Mouse (Mus musculus) embryonic facial prominence, embryonic 15.5 days (tissue): ENCODE data around the gene Aip. TPM values are rescaled to one million over a fixed set of nuclear protein-coding genes. Genes with fewer than 3 reads are reported as not detected.
"Not testable (repeated sequence)": the region's sequence is repeated elsewhere in the genome, so short reads cannot be mapped to it uniquely, and the experiment has no call there.

Source experiments
- ATAC-seq: fragments of 200-750 bp; cut with Nextera tagmentation; 2 replicates; pipeline ENCODE4 v1.8.0; 2017; ENCODE audit warnings: low read depth, moderate TSS enrichment; ENCODE audit not compliant: insufficient number of reproducible peaks, low FRiP score, low TSS enrichment
- H3K27ac ChIP-seq: fragments of 300-500 bp; sonication (generic); replicated peaks from 2 replicates; pipeline ENCODE4 v1.5.1; 2015; ENCODE audit warnings: mild to moderate bottlenecking, inconsistent platforms
- H3K27me3 ChIP-seq: fragments of 300-500 bp; sonication (generic); 2 replicates; pipeline ENCODE4 v1.6.1; 2015; ENCODE audit warnings: inconsistent platforms
- H3K36me3 ChIP-seq: fragments of 300-500 bp; sonication (generic); 2 replicates; pipeline ENCODE4 v1.6.1; 2015; ENCODE audit warnings: mild to moderate bottlenecking, inconsistent platforms
- H3K4me1 ChIP-seq: fragments of 300-500 bp; sonication (generic); 2 replicates; pipeline ENCODE4 v1.6.1; 2015; ENCODE audit warnings: inconsistent platforms
- H3K4me2 ChIP-seq: fragments of 300-500 bp; sonication (generic); replicated peaks from 2 replicates; pipeline ENCODE4 v1.6.1; 2015; ENCODE audit warnings: mild to moderate bottlenecking, inconsistent platforms
- H3K4me3 ChIP-seq: fragments of 300-500 bp; sonication (generic); replicated peaks from 2 replicates; pipeline ENCODE4 v1.5.1; 2015; ENCODE audit warnings: mild to moderate bottlenecking, inconsistent platforms
- H3K9ac ChIP-seq: fragments of 300-500 bp; sonication (generic); 2 replicates; pipeline ENCODE4 v1.6.1; 2015; ENCODE audit warnings: inconsistent platforms
- H3K9me3 ChIP-seq: fragments of 300-500 bp; sonication (generic); replicated peaks from 2 replicates; pipeline ENCODE4 v1.6.1; 2016; ENCODE audit warnings: inconsistent platforms
- WGBS: fragments of 180-500 bp; shearing (Covaris S2); methylation state at CpG from one replicate; pipeline ENCODE4 v1.1.7; 2015; 5-methylcytosine and 5-hydroxymethylcytosine counted together
- polyA plus RNA-seq: library from polyadenylated mRNA; unstranded; fragments of >200 nt; fragmentation: Nextera tagmentation; extraction: Ambion mirVana; gene quantifications from 2 replicates; pipeline ENCODE4 v1.2.1, GENCODE M21; 2015

Aip gene
- polyA plus RNA-seq, 1 experiment from 2014 or later: 98.5 TPM

DNA sequence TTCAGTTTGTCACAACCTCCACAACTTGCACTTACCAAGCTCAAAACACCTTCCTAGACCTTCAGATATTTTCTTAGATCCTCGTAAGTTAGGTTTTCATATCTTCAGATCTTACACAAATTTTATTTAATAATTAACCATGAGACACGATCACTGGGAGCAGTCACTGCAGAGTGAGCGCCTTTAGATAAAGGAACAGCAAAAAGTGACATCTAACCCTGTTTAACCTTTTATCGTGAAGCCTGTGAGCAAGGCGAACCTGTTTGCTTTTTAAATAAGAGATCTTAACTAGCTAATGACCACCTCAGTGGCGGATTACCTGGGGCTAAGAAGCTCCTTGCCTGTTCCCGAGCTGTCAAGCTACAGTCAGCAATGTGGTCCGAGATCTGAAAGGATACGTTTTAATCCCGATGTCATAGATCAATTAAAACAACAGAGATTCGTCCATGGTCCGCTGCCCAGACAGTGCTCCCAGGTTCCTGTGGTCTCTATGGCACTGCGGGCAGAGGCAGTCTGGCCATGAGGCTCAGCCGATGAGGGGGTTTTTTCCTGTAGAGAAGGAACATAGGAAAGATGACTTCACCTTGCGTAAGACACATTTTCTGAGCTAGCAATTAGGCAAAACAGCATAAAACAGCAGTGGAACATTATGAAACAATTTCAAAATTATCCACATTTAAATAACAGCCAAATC, 56.8 kb downstream of the Aip start:
- H3K4me1 ChIP-seq: no peaks in the 10 kb centered on the region
- no peaks in the 10 kb centered on the region for H3K27me3 ChIP-seq
- WGBS: 58% methylated on average over 15 of the region's 15 CpGs

DNA sequence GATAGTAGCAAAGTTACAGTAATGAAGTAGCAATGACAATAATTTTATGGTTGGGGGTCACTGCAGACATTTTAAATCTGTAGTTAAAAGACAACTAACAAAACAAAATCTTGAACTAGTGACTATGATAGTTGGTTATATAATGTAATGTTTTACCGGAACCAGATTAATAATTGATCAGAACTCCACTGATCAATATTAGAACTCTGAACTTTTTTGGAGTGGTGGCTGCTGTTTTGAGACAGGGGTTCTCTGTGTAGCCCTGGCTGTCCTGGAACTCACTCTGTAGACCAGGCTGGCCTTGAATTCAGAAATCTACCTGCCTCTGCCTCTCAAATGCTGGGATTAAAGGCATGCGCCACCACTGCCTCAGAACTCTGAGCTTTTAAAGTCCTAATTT, 57.4 kb downstream of the Aip start:
- not testable (repeated sequence) for ATAC-seq, H3K27me3 ChIP-seq, H3K4me1 ChIP-seq, H3K36me3 ChIP-seq, H3K9ac ChIP-seq, H3K4me2 ChIP-seq, H3K4me3 ChIP-seq, H3K27ac ChIP-seq, H3K9me3 ChIP-seq
- WGBS: 85% methylated on average over 2 of the region's 2 CpGs

More for the DNA sequence above, 56.8 kb downstream of the Aip start:
- no peaks in the 10 kb centered on the region for H3K9me3 ChIP-seq
- ATAC-seq: no peak
- H3K27ac ChIP-seq: no peak overlapping the region
- H3K36me3 ChIP-seq: no peaks in the 10 kb centered on the region
- no peak overlapping the region for H3K4me3 ChIP-seq
- H3K4me2 ChIP-seq: no peak overlapping the region
- H3K9ac ChIP-seq: no peak overlapping the region

DNA sequence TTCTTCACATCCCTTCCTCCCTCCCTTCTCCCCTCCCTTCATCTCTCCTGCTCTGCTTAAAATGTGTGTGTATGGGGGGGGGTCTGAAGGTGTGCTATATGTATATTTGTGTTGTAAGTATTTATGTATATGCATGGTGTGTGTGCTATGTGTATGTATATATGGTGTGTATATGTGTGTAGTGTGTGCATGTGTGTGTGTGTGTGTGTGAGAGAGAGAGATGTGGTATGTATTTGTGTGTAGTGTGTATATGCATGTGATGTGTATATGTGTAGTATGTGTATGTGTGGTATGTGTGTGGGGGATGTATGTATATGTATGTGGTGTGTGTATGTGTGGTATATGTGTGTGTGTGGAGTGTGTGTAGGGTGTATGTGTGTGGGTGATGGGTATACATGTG, 58.8 kb downstream of the Aip start:
- no peak overlapping the region for H3K4me2 ChIP-seq
- no peak overlapping the region for H3K27ac ChIP-seq
- no peaks in the 10 kb centered on the region for H3K4me1 ChIP-seq
- H3K36me3 ChIP-seq: no peaks in the 10 kb centered on the region
- H3K4me3 ChIP-seq: no peak overlapping the region
- no peak for ATAC-seq
- H3K9ac ChIP-seq: no peak overlapping the region
- no peaks in the 10 kb centered on the region for H3K9me3 ChIP-seq
- H3K27me3 ChIP-seq: no peaks in the 10 kb centered on the region

DNA sequence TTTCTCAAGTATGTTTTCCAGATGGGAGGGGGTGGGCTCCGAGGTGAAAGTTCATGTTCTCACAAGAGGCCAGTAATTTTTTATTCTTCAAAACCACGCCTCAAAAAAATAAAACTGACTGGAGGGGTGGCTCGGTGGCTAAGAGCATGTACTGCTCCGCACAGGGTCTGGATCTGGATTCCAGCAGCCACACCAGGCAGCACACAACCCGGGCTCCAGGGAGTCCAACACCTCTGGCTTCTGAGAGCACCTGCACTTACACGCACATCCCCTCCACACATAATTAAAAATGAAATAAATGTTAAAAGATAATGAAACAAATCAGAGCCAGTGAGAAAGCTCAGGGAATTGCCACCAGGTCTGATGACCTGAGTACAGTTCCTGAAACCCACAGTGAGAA, 59.4 kb downstream of the Aip start:
- H3K4me1 ChIP-seq: no peaks in the 10 kb centered on the region
- H3K27me3 ChIP-seq: no peaks in the 10 kb centered on the region
- no peak overlapping the region for H3K27ac ChIP-seq
- no peak overlapping the region for H3K4me3 ChIP-seq
- H3K4me2 ChIP-seq: no peak overlapping the region
- H3K9ac ChIP-seq: no peak overlapping the region
- no peaks in the 10 kb centered on the region for H3K9me3 ChIP-seq
- no peak for ATAC-seq
- WGBS: 59% methylated on average over 6 of the region's 6 CpGs
- H3K36me3 ChIP-seq: no peaks in the 10 kb centered on the region

DNA sequence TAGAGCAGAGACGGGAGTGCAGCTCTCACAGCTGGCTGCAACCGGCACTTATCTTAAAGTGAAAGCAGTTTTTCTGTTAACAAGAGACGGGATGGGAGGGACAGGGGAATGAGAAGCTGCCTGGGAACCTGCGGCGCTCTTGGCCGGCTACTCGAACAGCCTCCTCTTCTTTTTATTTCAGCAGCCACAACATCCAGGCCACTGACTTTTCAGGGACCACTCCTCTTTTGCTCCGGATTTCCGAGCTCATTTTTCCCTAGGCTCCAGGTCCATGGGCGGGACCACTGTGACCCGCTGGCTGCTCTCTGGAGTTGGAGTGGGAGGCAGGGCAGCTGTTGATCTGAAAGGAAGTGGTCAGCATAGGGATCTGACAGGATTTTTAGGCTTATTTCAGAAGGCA, 61.2 kb downstream of the Aip start:
- not testable (repeated sequence) for H3K4me3 ChIP-seq, H3K4me2 ChIP-seq, H3K9me3 ChIP-seq, H3K36me3 ChIP-seq, H3K27me3 ChIP-seq, H3K27ac ChIP-seq, H3K9ac ChIP-seq, ATAC-seq, H3K4me1 ChIP-seq
- WGBS: 50% methylated on average over 5 of the region's 11 CpGs

Other genes starting within 250 kb of the Aip start
- gene Tcirg1, start 218.7 kb downstream of the Aip start, polyA plus RNA-seq: 57.5 and 64.3 TPM in 2 replicates
- 255 and 269 TPM in 2 replicates for gene Ndufs8, start 213.1 kb downstream of the Aip start, polyA plus RNA-seq
- gene Aldh3b1, start 196.1 kb downstream of the Aip start, polyA plus RNA-seq: 4.8 and 4.9 TPM in 2 replicates
- gene Unc93b1, start 190.7 kb downstream of the Aip start, polyA plus RNA-seq: 27.7 and 30.0 TPM in 2 replicates
- 2.8 and 3.2 TPM in 2 replicates for gene Aldh3b3, start 167.2 kb downstream of the Aip start, polyA plus RNA-seq
- 22.8 and 25.3 TPM in 2 replicates for gene Aldh3b2, start 153.5 kb downstream of the Aip start, polyA plus RNA-seq
- 5.5 and 6.0 TPM in 2 replicates for gene Acy3, start 139.3 kb downstream of the Aip start, polyA plus RNA-seq
- not detected in 2 replicates for gene Tbx10, start 133.1 kb downstream of the Aip start, polyA plus RNA-seq
- gene Nudt8, start 125.3 kb downstream of the Aip start, polyA plus RNA-seq: 31.0 and 35.8 TPM in 2 replicates
- gene Gm49405, start 125.2 kb downstream of the Aip start, polyA plus RNA-seq: 3.9 and 4.7 TPM in 2 replicates
- gene Doc2g, start 122.5 kb downstream of the Aip start, polyA plus RNA-seq: 5.4 and 5.6 TPM in 2 replicates
- gene Ndufv1, start 113.1 kb downstream of the Aip start, polyA plus RNA-seq: 190 and 202 TPM in 2 replicates
- 511 and 558 TPM in 2 replicates for gene Gstp1, start 87.9 kb downstream of the Aip start, polyA plus RNA-seq
- 3.4 and 3.7 TPM in 2 replicates for gene Gstp2, start 79.8 kb downstream of the Aip start, polyA plus RNA-seq
- gene Gstp3, start 66.3 kb downstream of the Aip start, polyA plus RNA-seq: 0.41 and 0.77 TPM in 2 replicates
- not detected in 2 replicates for gene Cabp2, start 44.3 kb downstream of the Aip start, polyA plus RNA-seq
- gene Cdk2ap2, start 28.7 kb downstream of the Aip start, polyA plus RNA-seq: 84.6 and 92.8 TPM in 2 replicates
- 9.7 and 10.8 TPM in 2 replicates for gene Pitpnm1, start 25.9 kb downstream of the Aip start, polyA plus RNA-seq
- not detected in 2 replicates for gene Gpr152, start 13.9 kb upstream of the Aip start, polyA plus RNA-seq
- gene Cabp4, start 18.2 kb upstream of the Aip start, polyA plus RNA-seq: 0.31 and 0.37 TPM in 2 replicates
- 159 and 178 TPM in 2 replicates for gene Coro1b, start 22.8 kb upstream of the Aip start, polyA plus RNA-seq
- gene Ptprcap, start 27.7 kb upstream of the Aip start, polyA plus RNA-seq: 4.8 and 6.2 TPM in 2 replicates
- 66.2 and 70.4 TPM in 2 replicates for gene Rps6kb2, start 37.5 kb upstream of the Aip start, polyA plus RNA-seq
- gene Carns1, start 49.6 kb upstream of the Aip start, polyA plus RNA-seq: 3.4 and 5.4 TPM in 2 replicates
- gene Tbc1d10c, start 65.4 kb upstream of the Aip start, polyA plus RNA-seq: 3.6 and 5.1 TPM in 2 replicates
- gene Ppp1ca, start 66.2 kb upstream of the Aip start, polyA plus RNA-seq: 745 and 794 TPM in 2 replicates
- 33.6 and 35.0 TPM in 2 replicates for gene Rad9a, start 75.8 kb upstream of the Aip start, polyA plus RNA-seq
- gene Clcf1, start 88.4 kb upstream of the Aip start, polyA plus RNA-seq: 10.1 and 10.2 TPM in 2 replicates
- gene AC109138.7, start 88.5 kb upstream of the Aip start, polyA plus RNA-seq: not detected in 2 replicates
- 33.5 and 34.0 TPM in 2 replicates for gene Pold4, start 106.0 kb upstream of the Aip start, polyA plus RNA-seq
- gene Ssh3, start 143.3 kb upstream of the Aip start, polyA plus RNA-seq: 27.5 and 34.4 TPM in 2 replicates
- 13.0 and 13.7 TPM in 2 replicates for gene Ankrd13d, start 157.3 kb upstream of the Aip start, polyA plus RNA-seq
- gene Grk2, start 180.4 kb upstream of the Aip start, polyA plus RNA-seq: 20.1 and 24.4 TPM in 2 replicates